Mouse (Mus musculus): ENCODE measurements at regions not wholly inside any gene's neighbourhood (a gene's known extent, or its start where the extent isn't known, plus 50 kb on each side); places are given as distances from the start of the nearest gene placed in this dataset.

GRCm38 (mm10) chr14:55339036-55339614 is 117.3 kb downstream of the Dhrs2 start:
- Histone ChIP-seq H3K9ac (replicated peaks; ENCODE audit: low read length) (no peak overlapping the region), H3K4me2 (replicated peaks; ENCODE audit: low read depth, low read length) (no peak overlapping the region), H3K4me3 (ENCODE audit: low read length) (no peak overlapping the region), H3K4me1 (ENCODE audit: insufficient read depth, low read length) (0 out of 2 replicates have a peak, but pooled peaks cover 3% of the 10 kb centered on the region), H3K36me3 (ENCODE audit: insufficient read depth, low read length) (no peaks in the 10 kb centered on the region), H3K9me3 (ENCODE audit: low read length) (no peaks in the 10 kb centered on the region), H3K27me3 (ENCODE audit: insufficient read depth, low read length) (no peaks in the 10 kb centered on the region), H3K27ac (ENCODE audit: low read length) (no peak overlapping the region)
- no peak for ATAC-seq (ENCODE audit: low FRiP score, low TSS enrichment)
- 76% methylated on average over 9 of the region's 9 CpGs for WGBS

DNA sequence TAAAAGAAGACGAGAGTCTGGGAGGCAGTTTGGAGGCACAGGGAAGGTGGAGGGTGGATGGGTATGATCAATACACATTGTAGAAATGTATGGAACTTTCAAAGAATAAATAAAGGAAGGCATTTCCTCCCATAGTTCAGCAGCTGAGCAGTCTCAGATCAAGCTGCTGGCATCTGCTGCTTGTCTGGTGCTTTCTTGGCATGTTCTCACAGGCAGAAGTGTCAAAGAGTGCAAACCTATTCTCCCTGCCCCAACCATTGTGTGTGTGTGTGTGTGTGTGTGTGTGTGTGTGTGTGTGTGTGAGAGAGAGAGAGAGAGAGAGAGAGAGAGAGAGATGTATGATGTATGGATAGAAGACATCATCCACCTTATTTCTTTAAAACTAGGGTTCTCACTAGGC is 121.5 kb downstream of the Dhrs2 start:
- Histone ChIP-seq H3K27me3 (ENCODE audit: insufficient read depth, low read length) (no peaks in the 10 kb centered on the region), H3K27ac (ENCODE audit: low read length) (no peak overlapping the region), H3K36me3 (ENCODE audit: insufficient read depth, low read length) (no peaks in the 10 kb centered on the region), H3K4me2 (replicated peaks; ENCODE audit: low read depth, low read length) (no peak overlapping the region), H3K4me1 (ENCODE audit: insufficient read depth, low read length) (no peaks in the 10 kb centered on the region), H3K9ac (replicated peaks; ENCODE audit: low read length) (no peak overlapping the region), H3K9me3 (ENCODE audit: low read length) (no peaks in the 10 kb centered on the region), H3K4me3 (ENCODE audit: low read length) (no peak overlapping the region)
- 48% methylated on average over 1 of the region's 1 CpGs for WGBS
- ATAC-seq (ENCODE audit: low FRiP score, low TSS enrichment): no peak

DNA sequence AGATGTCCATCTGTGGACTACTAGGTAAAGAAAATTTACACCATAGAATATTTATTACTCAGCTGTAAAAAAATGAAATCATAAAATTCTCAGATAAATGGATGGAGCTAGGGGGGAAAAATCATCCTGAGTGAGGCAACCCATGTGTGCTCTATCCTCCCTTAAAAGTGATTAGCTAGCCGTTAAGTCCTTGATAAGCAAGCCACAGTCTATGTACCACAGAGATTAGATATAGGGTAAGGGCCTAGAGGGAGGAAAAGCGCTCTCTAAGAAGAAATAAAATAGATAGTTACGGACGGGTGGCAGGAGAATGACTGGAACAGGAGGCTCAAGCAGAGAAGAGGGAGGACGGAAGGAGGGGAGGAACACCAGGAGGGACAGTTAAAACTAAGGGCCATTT is 122.1 kb downstream of the Dhrs2 start:
- WGBS: 79% methylated on average over 5 of the region's 5 CpGs
- Histone ChIP-seq H3K4me1 (ENCODE audit: insufficient read depth, low read length) (no peaks in the 10 kb centered on the region), H3K9me3 (ENCODE audit: low read length) (no peaks in the 10 kb centered on the region), H3K27me3 (ENCODE audit: insufficient read depth, low read length) (no peaks in the 10 kb centered on the region), H3K4me3 (ENCODE audit: low read length) (no peak overlapping the region), H3K9ac (replicated peaks; ENCODE audit: low read length) (no peak overlapping the region), H3K36me3 (ENCODE audit: insufficient read depth, low read length) (no peaks in the 10 kb centered on the region), H3K4me2 (replicated peaks; ENCODE audit: low read depth, low read length) (no peak overlapping the region), H3K27ac (ENCODE audit: low read length) (no peak overlapping the region)
- no peak for ATAC-seq (ENCODE audit: low FRiP score, low TSS enrichment)

DNA sequence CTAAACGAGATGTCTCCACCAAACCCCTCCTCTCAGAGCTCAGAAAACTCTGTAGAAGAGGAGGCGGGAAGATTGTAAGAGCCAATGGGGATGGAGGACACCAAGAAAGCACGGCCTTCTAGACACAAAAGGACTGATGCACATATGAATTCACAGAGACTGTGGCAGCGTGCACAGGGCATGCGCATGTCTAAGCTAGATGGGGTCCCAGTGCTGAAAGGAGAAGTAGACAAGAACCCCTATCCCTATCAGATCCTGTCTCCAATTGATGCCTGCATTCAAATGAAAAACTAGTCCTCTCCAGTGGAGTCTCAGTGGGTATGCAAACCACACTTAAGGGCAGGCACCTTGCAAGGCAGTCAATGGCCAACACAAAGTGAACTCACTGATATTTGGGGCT is 123.3 kb downstream of the Dhrs2 start:
- Histone ChIP-seq H3K4me2 (replicated peaks; ENCODE audit: low read depth, low read length) (no peak overlapping the region), H3K4me1 (ENCODE audit: insufficient read depth, low read length) (no peaks in the 10 kb centered on the region), H3K27me3 (ENCODE audit: insufficient read depth, low read length) (no peaks in the 10 kb centered on the region), H3K9ac (replicated peaks; ENCODE audit: low read length) (no peak overlapping the region), H3K4me3 (ENCODE audit: low read length) (no peak overlapping the region), H3K9me3 (ENCODE audit: low read length) (no peaks in the 10 kb centered on the region), H3K36me3 (ENCODE audit: insufficient read depth, low read length) (no peaks in the 10 kb centered on the region), H3K27ac (ENCODE audit: low read length) (no peak overlapping the region)
- WGBS: 91% methylated on average over 5 of the region's 5 CpGs
- ATAC-seq (ENCODE audit: low FRiP score, low TSS enrichment): no peak

DNA sequence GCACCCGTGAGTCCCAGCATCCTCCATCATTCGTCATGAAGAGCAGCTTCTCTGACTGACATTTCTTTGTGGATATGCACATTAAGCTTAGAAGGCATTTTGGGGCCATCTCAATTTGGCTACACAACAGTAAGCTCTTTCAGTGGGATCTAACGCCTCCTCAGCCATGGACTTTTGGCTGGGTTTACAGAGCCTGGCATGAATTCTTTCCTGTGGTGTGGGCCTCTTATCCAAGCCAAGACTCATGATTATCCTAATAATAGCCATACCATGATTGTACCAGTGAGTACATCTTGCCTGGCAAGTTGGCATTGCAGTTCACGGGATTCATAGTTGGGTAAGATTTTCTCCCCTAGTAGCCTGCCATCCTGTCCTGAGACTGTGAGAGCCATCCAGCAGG is 126.3 kb downstream of the Dhrs2 start:
- Histone ChIP-seq H3K4me1 (ENCODE audit: insufficient read depth, low read length) (no peaks in the 10 kb centered on the region), H3K27ac (ENCODE audit: low read length) (no peak overlapping the region), H3K27me3 (ENCODE audit: insufficient read depth, low read length) (no peaks in the 10 kb centered on the region), H3K4me3 (ENCODE audit: low read length) (no peak overlapping the region), H3K36me3 (ENCODE audit: insufficient read depth, low read length) (no peaks in the 10 kb centered on the region), H3K9me3 (ENCODE audit: low read length) (no peaks in the 10 kb centered on the region), H3K4me2 (replicated peaks; ENCODE audit: low read depth, low read length) (no peak overlapping the region), H3K9ac (replicated peaks; ENCODE audit: low read length) (no peak overlapping the region)
- 88% methylated on average over 4 of the region's 4 CpGs for WGBS
- no peak for ATAC-seq (ENCODE audit: low FRiP score, low TSS enrichment)

DNA sequence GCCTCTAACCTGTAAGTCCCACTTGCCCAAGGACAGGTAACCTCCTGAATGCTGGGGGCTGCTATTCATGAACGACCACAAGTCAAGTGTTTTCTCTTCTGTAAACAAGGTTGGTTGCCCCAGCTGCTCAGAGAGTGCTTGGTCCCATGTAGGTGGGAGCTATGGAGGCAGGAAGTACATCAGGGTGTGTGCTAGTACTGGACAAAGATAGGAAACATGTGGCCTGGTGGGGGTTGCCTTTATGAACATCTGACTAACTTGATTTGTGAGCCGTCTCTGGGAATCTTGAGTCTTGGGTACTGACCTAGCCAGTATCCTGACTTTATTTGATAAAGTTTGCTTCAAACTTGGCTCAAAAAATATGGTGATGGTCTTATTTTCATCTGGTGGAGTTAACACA is 121.3 kb upstream of the Dhrs4 start:
- H3K27me3 ChIP-seq (ENCODE audit: insufficient read depth, low read length): no peaks in the 10 kb centered on the region
- H3K9me3 ChIP-seq (ENCODE audit: low read length): no peaks in the 10 kb centered on the region
- WGBS: 69% methylated on average over 2 of the region's 2 CpGs

DNA sequence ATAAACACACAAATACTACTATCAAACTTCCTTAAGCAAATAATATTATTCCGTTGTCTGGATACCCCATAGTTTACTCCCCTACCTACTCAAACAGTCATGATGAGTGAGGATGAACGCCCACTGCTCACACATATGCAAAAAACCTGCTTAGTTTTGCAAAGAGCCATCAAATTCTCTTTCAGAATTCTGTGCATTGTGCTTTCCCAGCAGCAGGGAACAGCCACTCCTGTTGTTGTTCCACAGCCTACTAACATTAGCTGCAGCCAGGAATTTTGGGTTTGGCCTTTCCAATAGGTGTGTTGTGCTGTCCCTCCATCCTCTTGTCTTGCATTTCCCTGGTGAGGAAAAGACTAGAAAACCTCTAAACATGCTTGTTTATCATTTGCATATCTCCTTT is 120.1 kb upstream of the Dhrs4 start:
- no peaks in the 10 kb centered on the region for H3K36me3 ChIP-seq (ENCODE audit: insufficient read depth, low read length)
- H3K4me3 ChIP-seq (ENCODE audit: low read length): no peak overlapping the region
- no peak overlapping the region for H3K27ac ChIP-seq (ENCODE audit: low read length)
- no peaks in the 10 kb centered on the region for H3K27me3 ChIP-seq (ENCODE audit: insufficient read depth, low read length)
- H3K9me3 ChIP-seq (ENCODE audit: low read length): no peaks in the 10 kb centered on the region
- no peak overlapping the region for H3K9ac ChIP-seq (replicated peaks; ENCODE audit: low read length)
- ATAC-seq (ENCODE audit: low FRiP score, low TSS enrichment): no peak
- no peak overlapping the region for H3K4me2 ChIP-seq (replicated peaks; ENCODE audit: low read depth, low read length)
- H3K4me1 ChIP-seq (ENCODE audit: insufficient read depth, low read length): 0 out of 2 replicates have a peak, but pooled peaks cover 4% of the 10 kb centered on the region
- 74% methylated on average over 2 of the region's 2 CpGs for WGBS

More for the DNA sequence above, 121.3 kb upstream of the Dhrs4 start:
- Histone ChIP-seq H3K4me2 (replicated peaks; ENCODE audit: low read depth, low read length) (no peak overlapping the region), H3K4me1 (ENCODE audit: insufficient read depth, low read length) (no peaks in the 10 kb centered on the region), H3K36me3 (ENCODE audit: insufficient read depth, low read length) (no peaks in the 10 kb centered on the region), H3K27ac (ENCODE audit: low read length) (no peak overlapping the region), H3K9ac (replicated peaks; ENCODE audit: low read length) (no peak overlapping the region), H3K4me3 (ENCODE audit: low read length) (no peak overlapping the region)
- ATAC-seq (ENCODE audit: low FRiP score, low TSS enrichment): no peak

GRCm38 (mm10) chr14:55362316-55362715 is 116.2 kb upstream of the Dhrs4 start:
- Histone ChIP-seq H3K4me2 (replicated peaks; ENCODE audit: low read depth, low read length) (no peak overlapping the region), H3K4me3 (ENCODE audit: low read length) (no peak overlapping the region), H3K27ac (ENCODE audit: low read length) (no peak overlapping the region), H3K9me3 (ENCODE audit: low read length) (no peaks in the 10 kb centered on the region), H3K36me3 (ENCODE audit: insufficient read depth, low read length) (no peaks in the 10 kb centered on the region), H3K9ac (replicated peaks; ENCODE audit: low read length) (no peak overlapping the region), H3K4me1 (ENCODE audit: insufficient read depth, low read length) (0 out of 2 replicates have a peak, but pooled peaks cover 4% of the 10 kb centered on the region), H3K27me3 (ENCODE audit: insufficient read depth, low read length) (no peaks in the 10 kb centered on the region)
- 71% methylated on average over 4 of the region's 4 CpGs for WGBS
- no peak for ATAC-seq (ENCODE audit: low FRiP score, low TSS enrichment)

DNA sequence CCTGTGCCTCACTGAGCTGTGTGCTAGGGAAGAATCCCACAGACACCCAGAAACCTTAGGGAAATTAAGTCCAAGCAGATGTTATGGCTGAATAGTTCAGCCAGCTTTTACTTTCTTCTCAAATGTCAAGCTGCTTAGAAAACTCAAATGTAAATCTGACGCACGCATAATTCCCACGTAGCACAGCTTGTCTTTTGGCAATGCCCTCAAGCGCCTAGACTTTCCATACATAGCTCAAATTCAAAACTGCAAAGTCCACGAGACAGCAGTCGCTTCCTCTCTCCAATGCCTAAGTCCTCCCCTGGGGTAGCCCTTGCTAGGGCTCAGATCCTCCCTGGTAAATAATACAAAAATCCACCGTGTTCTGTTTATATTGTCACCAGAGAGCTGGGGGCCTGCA is 115.8 kb upstream of the Dhrs4 start:
- no peaks in the 10 kb centered on the region for H3K9me3 ChIP-seq (ENCODE audit: low read length)
- ATAC-seq (ENCODE audit: low FRiP score, low TSS enrichment): no peak
- H3K27me3 ChIP-seq (ENCODE audit: insufficient read depth, low read length): no peaks in the 10 kb centered on the region
- no peaks in the 10 kb centered on the region for H3K36me3 ChIP-seq (ENCODE audit: insufficient read depth, low read length)
- H3K4me3 ChIP-seq (ENCODE audit: low read length): no peak overlapping the region
- 0 out of 2 replicates have a peak, but pooled peaks cover 4% of the 10 kb centered on the region for H3K4me1 ChIP-seq (ENCODE audit: insufficient read depth, low read length)
- no peak overlapping the region for H3K9ac ChIP-seq (replicated peaks; ENCODE audit: low read length)
- H3K4me2 ChIP-seq (replicated peaks; ENCODE audit: low read depth, low read length): no peak overlapping the region
- H3K27ac ChIP-seq (ENCODE audit: low read length): no peak overlapping the region
- whole genome bisulfite sequencing: 54% methylated on average over 7 of the region's 7 CpGs

DNA sequence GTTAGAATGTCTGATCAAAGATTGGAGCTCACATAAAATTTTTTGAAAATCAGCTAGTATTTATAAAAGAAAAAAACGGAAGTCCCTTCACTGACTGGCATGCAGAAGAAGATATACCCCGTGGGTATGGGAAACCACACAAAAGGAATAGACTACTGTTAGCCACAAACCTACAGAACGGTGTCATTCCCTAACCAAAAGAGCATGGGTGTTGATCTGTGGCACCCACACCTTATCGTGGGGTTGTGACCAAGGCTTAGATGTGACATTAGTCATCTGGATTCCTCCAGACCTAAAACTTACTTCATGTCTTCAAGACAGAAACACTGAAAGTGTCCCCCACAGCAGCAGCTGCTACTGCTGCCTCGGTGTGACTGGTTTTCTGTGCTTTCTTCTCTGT is 108.2 kb upstream of the Dhrs4 start:
- WGBS: 83% methylated on average over 5 of the region's 5 CpGs
- no peaks in the 10 kb centered on the region for H3K4me1 ChIP-seq (ENCODE audit: insufficient read depth, low read length)
- no peak overlapping the region for H3K9ac ChIP-seq (replicated peaks; ENCODE audit: low read length)
- H3K4me3 ChIP-seq (ENCODE audit: low read length): no peak overlapping the region
- H3K36me3 ChIP-seq (ENCODE audit: insufficient read depth, low read length): no peaks in the 10 kb centered on the region
- H3K4me2 ChIP-seq (replicated peaks; ENCODE audit: low read depth, low read length): no peak overlapping the region
- H3K9me3 ChIP-seq (ENCODE audit: low read length): no peaks in the 10 kb centered on the region
- no peak overlapping the region for H3K27ac ChIP-seq (ENCODE audit: low read length)
- ATAC-seq (ENCODE audit: low FRiP score, low TSS enrichment): no peak
- H3K27me3 ChIP-seq (ENCODE audit: insufficient read depth, low read length): no peaks in the 10 kb centered on the region
